Mouse (Mus musculus): ENCODE data around the gene Slc3a2. TPM values are rescaled to one million over a fixed set of nuclear protein-coding genes. Genes with fewer than 3 reads are reported as not detected.
"Not testable (repeated sequence)": the region's sequence is repeated elsewhere in the genome, so short reads cannot be mapped to it uniquely, and the experiment has no call there.

The Slc3a2 gene
- polyA plus RNA-seq, 1 experiment from 2014 or later = 494 TPM

GRCm38 (mm10) chr19:8740603-8741002 is 17.4 kb upstream of the Slc3a2 start, which contains the start of gene 1700092M07Rik:
Gene 1700092M07Rik, plus strand, starts transcription at chr19:8740718.
- Histone ChIP-seq H3K4me3 (ENCODE audit: inconsistent target) (peak within 1 kb of the TSS; percentile 99), H3K36me3 (ENCODE audit: inconsistent target) (peaks cover 33% of the 10 kb centered on the region), H3K27ac (peak within 1 kb of the TSS; percentile 91), H3K79me2 (ENCODE audit: inconsistent target) (peaks cover 67% of the 10 kb centered on the region)
- WGBS (ENCODE audit: missing documents) = 85% methylated on average over 14 of the region's 14 CpGs

- Histone ChIP-seq H3K27ac (no peak overlapping the region), H3K36me3 (ENCODE audit: inconsistent target) (peaks cover 25% of the 10 kb centered on the region; the same call in 1 of the 2 replicates), H3K4me3 (ENCODE audit: inconsistent target) (no peak overlapping the region), H3K79me2 (ENCODE audit: inconsistent target) (peaks cover 57% of the 10 kb centered on the region)
- 100% methylated on average over 6 of the region's 6 CpGs for WGBS (ENCODE audit: missing documents)
These were observed 16.5 kb upstream of the Slc3a2 start for GRCm38 (mm10) chr19:8739646-8740045.

DNA sequence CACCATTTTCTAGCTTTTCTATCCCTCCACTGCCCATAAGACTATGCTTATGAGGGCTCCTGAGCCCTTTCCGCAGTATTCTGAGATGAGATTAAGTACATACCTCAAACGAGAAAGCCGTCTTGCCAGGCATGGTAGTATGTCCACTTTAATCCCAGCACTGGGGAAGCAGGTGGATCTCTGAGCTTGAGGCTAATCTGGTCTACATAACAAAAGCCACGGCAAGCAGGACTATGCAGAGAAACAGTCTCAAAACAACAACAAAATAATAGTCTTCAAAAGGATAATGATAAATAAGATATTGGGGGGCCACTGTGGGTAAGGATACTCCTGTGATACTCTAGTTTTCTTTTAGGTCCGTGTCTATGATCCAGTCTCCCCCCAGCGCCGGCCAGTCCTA is 15.7 kb upstream of the Slc3a2 start:
- Histone ChIP-seq H3K4me3 (ENCODE audit: inconsistent target) (no peak overlapping the region), H3K79me2 (ENCODE audit: inconsistent target) (peaks cover 50% of the 10 kb centered on the region), H3K27ac (no peak overlapping the region), H3K36me3 (ENCODE audit: inconsistent target) (peaks cover 25% of the 10 kb centered on the region; the same call in 1 of the 2 replicates)
- WGBS (ENCODE audit: missing documents) = 90% methylated on average over 7 of the region's 7 CpGs

GRCm38 (mm10) chr19:8736160-8736467 is 12.9 kb upstream of the Slc3a2 start:
- Histone ChIP-seq H3K36me3 (ENCODE audit: inconsistent target) (peaks cover 25% of the 10 kb centered on the region; the same call in 1 of the 2 replicates), H3K4me3 (ENCODE audit: inconsistent target) (peak overlapping the region; percentile 92), H3K27ac (peak overlapping the region; percentile 40; the same call in 1 of the 2 replicates), H3K79me2 (ENCODE audit: inconsistent target) (peaks cover 27% of the 10 kb centered on the region)
- 4% methylated on average over 11 of the region's 11 CpGs for WGBS (ENCODE audit: missing documents)

GRCm38 (mm10) chr19:8735389-8736159 is 12.4 kb upstream of the Slc3a2 start, which contains the start of gene Wdr74:
Gene Wdr74, plus strand, starts transcription at chr19:8735827.
- Histone ChIP-seq H3K36me3 (ENCODE audit: inconsistent target) (peaks cover 25% of the 10 kb centered on the region; the same call in 1 of the 2 replicates), H3K27ac (peak within 1 kb of the TSS; percentile 40), H3K4me3 (ENCODE audit: inconsistent target) (peak within 1 kb of the TSS; percentile 92), H3K79me2 (ENCODE audit: inconsistent target) (peaks cover 27% of the 10 kb centered on the region)
- WGBS (ENCODE audit: missing documents) = under 1% methylated on average over 30 of the region's 32 CpGs

- WGBS (ENCODE audit: missing documents) = 86% methylated on average over 2 of the region's 3 CpGs
- Histone ChIP-seq H3K36me3 (ENCODE audit: inconsistent target) (peaks cover 16% of the 10 kb centered on the region; the same call in 1 of the 2 replicates), H3K79me2 (ENCODE audit: inconsistent target) (peaks cover 27% of the 10 kb centered on the region), H3K4me3 (ENCODE audit: inconsistent target) (no peak overlapping the region), H3K27ac (no peak overlapping the region)
These were observed 11.2 kb upstream of the Slc3a2 start for GRCm38 (mm10) chr19:8734334-8734733.

DNA sequence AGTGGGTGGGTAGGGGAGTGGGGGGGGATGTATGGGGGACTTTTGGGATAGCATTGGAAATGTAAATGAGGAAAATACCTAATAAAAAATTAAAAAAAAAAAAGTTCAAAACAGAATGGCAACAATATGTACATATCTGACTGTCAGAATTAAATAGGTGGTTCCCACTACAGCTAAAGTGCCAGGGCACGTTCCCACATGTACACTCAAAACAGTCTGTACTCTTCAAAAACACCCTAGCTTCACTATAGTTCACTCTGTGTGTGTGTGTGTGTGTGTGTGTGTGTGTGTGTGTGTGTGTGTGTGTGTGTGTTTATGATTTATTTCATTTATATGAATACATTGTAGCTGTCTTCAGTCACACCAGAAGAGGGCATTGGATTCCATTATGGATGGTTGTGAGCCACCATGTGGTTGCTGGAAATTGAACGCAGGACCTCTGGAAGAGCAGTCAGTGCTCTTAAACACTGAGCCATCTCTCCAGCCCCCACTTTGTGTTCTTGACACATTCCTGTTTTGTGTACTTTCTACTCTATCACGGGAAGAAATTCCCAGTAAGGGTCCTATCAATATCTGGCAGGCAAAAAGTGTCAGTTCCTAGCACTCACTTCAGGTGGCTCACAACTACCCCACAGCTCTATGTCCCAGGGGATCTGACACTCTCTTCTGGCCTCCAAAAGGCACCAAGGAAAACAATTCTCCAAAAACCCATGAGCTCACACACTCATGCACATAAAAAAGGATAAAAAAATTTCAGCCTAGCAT is 5.3 kb upstream of the Slc3a2 start:
- not testable (repeated sequence) for H3K27ac ChIP-seq; H3K4me3 ChIP-seq (ENCODE audit: inconsistent target)
- WGBS (ENCODE audit: missing documents) = 87% methylated on average over 3 of the region's 3 CpGs
- H3K79me2 ChIP-seq (ENCODE audit: inconsistent target) = peaks cover 16% of the 10 kb centered on the region
- peaks cover 23% of the 10 kb centered on the region for H3K36me3 ChIP-seq (ENCODE audit: inconsistent target)

- Histone ChIP-seq H3K79me2 (ENCODE audit: inconsistent target) (peaks cover 17% of the 10 kb centered on the region), H3K27ac (no peak overlapping the region), H3K36me3 (ENCODE audit: inconsistent target) (peaks cover 23% of the 10 kb centered on the region), H3K4me3 (ENCODE audit: inconsistent target) (no peak overlapping the region)
- WGBS (ENCODE audit: missing documents) = 65% methylated on average over 5 of the region's 5 CpGs
These were observed 4.4 kb upstream of the Slc3a2 start for GRCm38 (mm10) chr19:8727495-8728114.

DNA sequence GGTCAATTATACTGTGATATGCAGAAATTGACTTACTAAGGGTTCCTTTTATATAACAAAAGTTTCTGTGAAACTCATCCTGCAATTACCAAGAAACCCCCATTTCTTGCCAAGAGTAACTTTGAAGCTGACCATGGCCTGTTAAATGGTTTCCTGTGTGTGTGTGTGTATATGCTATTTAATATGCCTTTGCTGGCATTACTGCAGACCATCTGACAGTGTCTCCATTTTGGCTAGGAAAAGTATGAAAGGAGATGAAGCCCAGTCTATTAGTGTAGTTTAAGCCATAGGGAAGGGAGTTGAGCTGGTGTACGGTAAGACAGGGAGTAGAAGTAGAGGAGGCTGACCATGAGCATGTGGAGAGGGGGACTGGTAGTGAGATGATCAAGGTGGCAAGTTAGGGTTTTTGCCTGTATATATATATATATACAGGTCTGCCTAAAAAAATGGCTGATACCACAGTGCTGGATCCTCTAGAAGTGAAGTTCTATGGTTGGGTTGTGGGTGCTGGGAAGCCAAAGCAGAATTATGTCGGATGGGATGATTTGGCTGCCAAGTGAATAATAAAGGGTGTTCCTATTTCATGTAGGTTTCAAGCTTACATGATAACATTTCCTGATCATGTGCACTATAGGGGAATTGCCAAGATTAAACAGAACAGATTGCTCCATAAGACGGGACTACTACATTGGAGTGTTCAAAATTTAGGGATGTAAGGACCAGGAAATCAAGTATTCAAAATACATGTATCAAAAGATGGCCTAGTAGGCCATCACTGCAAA is 3.6 kb upstream of the Slc3a2 start:
- 70% methylated on average over 3 of the region's 3 CpGs for WGBS (ENCODE audit: missing documents)
- H3K4me3 ChIP-seq (ENCODE audit: inconsistent target) = no peak overlapping the region
- H3K36me3 ChIP-seq (ENCODE audit: inconsistent target) = peaks cover 23% of the 10 kb centered on the region
- peaks cover 21% of the 10 kb centered on the region for H3K79me2 ChIP-seq (ENCODE audit: inconsistent target)
- H3K27ac ChIP-seq = no peak overlapping the region

- no peak overlapping the region for H3K4me3 ChIP-seq (ENCODE audit: inconsistent target)
- WGBS (ENCODE audit: missing documents) = 68% methylated on average over 4 of the region's 4 CpGs
- H3K36me3 ChIP-seq (ENCODE audit: inconsistent target) = peaks cover 23% of the 10 kb centered on the region
- peaks cover 37% of the 10 kb centered on the region for H3K79me2 ChIP-seq (ENCODE audit: inconsistent target)
- H3K27ac ChIP-seq = no peak overlapping the region
These were observed 2.0 kb upstream of the Slc3a2 start for GRCm38 (mm10) chr19:8725081-8725613.

DNA sequence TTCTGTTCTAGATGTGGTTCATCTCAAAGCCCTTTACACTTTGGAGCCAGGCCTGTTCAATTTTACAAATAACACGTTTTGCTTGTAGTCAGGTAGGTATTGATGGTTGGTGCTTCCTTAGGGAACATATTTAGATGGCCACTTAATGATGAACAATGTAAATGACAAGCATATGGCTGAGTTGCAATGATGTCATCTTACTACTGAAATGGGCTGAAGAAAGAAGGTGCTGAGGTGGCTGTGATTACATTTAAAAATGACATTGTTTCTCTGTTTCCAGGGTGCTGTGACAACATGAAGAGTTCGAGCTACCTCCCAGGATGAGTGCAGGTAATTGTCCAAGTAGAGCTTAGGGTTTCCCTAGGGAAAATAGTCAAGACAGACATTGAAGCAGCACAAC is 1.2 kb upstream of the Slc3a2 start:
- Histone ChIP-seq H3K36me3 (ENCODE audit: inconsistent target) (peaks cover 23% of the 10 kb centered on the region), H3K4me3 (ENCODE audit: inconsistent target) (peak overlapping the region; percentile 93), H3K27ac (no peak overlapping the region; the same call in 1 of the 2 replicates), H3K79me2 (ENCODE audit: inconsistent target) (peaks cover 39% of the 10 kb centered on the region)
- 2% methylated on average over 2 of the region's 2 CpGs for WGBS (ENCODE audit: missing documents)

GRCm38 (mm10) chr19:8723574-8724346 is 591 bp upstream of the Slc3a2 start:
- peak overlapping the region; percentile 81 for H3K27ac ChIP-seq
- H3K79me2 ChIP-seq (ENCODE audit: inconsistent target) = peaks cover 39% of the 10 kb centered on the region
- WGBS (ENCODE audit: missing documents) = under 1% methylated on average over 20 of the region's 20 CpGs
- H3K36me3 ChIP-seq (ENCODE audit: inconsistent target) = peaks cover 23% of the 10 kb centered on the region
- H3K4me3 ChIP-seq (ENCODE audit: inconsistent target) = peak overlapping the region; percentile 93

GRCm38 (mm10) chr19:8722559-8722906 is 636 bp downstream of the Slc3a2 start:
- WGBS (ENCODE audit: missing documents) = 0% methylated on average over 5 of the region's 5 CpGs
- Histone ChIP-seq H3K4me3 (ENCODE audit: inconsistent target) (peak overlapping the region; percentile 93), H3K36me3 (ENCODE audit: inconsistent target) (peaks cover 23% of the 10 kb centered on the region), H3K27ac (peak overlapping the region; percentile 81), H3K79me2 (ENCODE audit: inconsistent target) (peaks cover 39% of the 10 kb centered on the region)
